Mouse (Mus musculus): Measurements from ENCODE around the gene Olfr1036.
"Not testable (repeated sequence)": the region's sequence is repeated elsewhere in the genome, so short reads cannot be mapped to it uniquely, and the experiment has no call there.

Olfr1036 gene

GRCm38 (mm10) chr2:86073692-86074091, at the start of gene Olfr1036:
Gene Olfr1036 (plus strand): TSS chr2:86073992.
- not testable (repeated sequence) for DNase-seq (ENCODE audit: low spot score in 2 of 2)

GRCm38 (mm10) chr2:86045561-86045960, 28.2 kb upstream of the Olfr1036 start, which contains the start of gene Olfr1034:
Gene Olfr1034 (plus strand): TSS chr2:86045861.
- no peak for DNase-seq (ENCODE audit: low spot score in 2 of 2)

- not testable (repeated sequence) for DNase-seq (ENCODE audit: low spot score in 2 of 2)
Measured at GRCm38 (mm10) chr2:86050777-86051176, 23.0 kb upstream of the Olfr1036 start.

GRCm38 (mm10) chr2:86063766-86064165, 10.0 kb upstream of the Olfr1036 start:
- DNase-seq (ENCODE audit: low spot score in 2 of 2), result not testable (repeated sequence)

- no peak for DNase-seq (ENCODE audit: low spot score in 2 of 2)
Measured at GRCm38 (mm10) chr2:86070189-86070588, 3.6 kb upstream of the Olfr1036 start.

GRCm38 (mm10) chr2:86080478-86080877, 6.7 kb downstream of the Olfr1036 start:
- DNase-seq (ENCODE audit: low spot score in 2 of 2), result not testable (repeated sequence)

GRCm38 (mm10) chr2:86087285-86087684, 13.5 kb downstream of the Olfr1036 start, which contains the start of gene Olfr1037:
Gene Olfr1037 (minus strand): TSS chr2:86087385.
- DNase-seq (ENCODE audit: low spot score in 2 of 2), result no peak

Measured in frontal cortex, postnatal 14 days (tissue).